Comparison of ENCODE assay signal across 8 mouse cellular contexts in the genomic region with DNA sequence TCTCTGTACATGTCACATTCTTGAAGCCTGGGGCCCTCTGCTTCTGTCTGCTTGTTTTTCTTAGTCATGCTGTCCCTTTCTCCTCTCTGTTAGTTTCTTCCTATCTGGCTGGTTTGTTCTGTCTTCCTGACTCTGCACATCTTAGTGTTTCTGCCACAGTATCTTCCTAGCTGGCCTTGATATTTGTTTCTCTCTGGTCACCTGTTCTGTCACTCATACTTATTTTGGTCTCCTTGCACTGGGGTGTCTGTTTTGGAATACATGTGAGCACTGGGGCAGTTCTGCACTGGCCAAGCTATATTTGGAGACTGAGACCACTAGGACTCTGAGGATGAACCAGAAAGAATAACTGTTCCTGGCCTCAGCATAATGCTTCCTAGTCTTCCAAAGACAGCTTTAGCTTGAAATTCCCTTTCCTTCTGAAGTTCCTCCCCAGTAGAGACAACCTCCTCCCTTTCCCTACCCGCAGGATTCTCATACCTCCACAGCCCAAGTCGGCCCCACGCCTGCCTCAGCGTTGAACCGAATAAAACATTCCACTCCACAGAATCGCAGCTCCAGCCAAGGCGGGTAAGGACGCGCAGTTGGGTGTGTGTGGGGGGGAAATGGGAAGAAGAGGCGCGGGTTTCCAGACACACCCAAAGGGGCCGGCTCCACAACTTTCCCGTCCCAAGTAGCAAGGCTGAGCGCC. TPM values are rescaled to one million over a fixed set of nuclear protein-coding genes. Genes with fewer than 3 reads are reported as not detected.
DNase-seq lines count a peak whose midpoint lies in the region; ATAC-seq and TF ChIP-seq lines count a peak whose summit lies in the region.

No protein-coding gene starts in this region.

- TF ChIP-seq EP300 in MEL (IDR thresholded peaks at IDR 0.05; ENCODE audit: low read depth in 1 of 2, low read length in 2 of 2): no peak

- peak overlapping the region; percentile 93 for H3K27ac ChIP-seq in heart, embryonic 16.5 days (ENCODE audit: low read length)
- peak overlapping the region; percentile 71 for H3K27ac ChIP-seq in MEL (ENCODE audit: control insufficient read depth, low read depth, low read length)
- no peak overlapping the region for H3K27ac ChIP-seq in hindbrain, embryonic 11.5 days (ENCODE audit: low read depth, low read length)
- H3K27ac ChIP-seq in midbrain, embryonic 10.5 days (replicated peaks): peak overlapping the region; percentile 84

- H3K36me3 ChIP-seq in heart, embryonic 16.5 days (ENCODE audit: control insufficient read depth, insufficient read depth): no peaks in the 10 kb centered on the region
- peaks cover 0 to 13% of the 10 kb centered on the region in 2 experiments; a peak in 3 of 4 replicates for H3K36me3 ChIP-seq in MEL (ENCODE audit: control insufficient read depth in 1 of 2, insufficient read depth in 2 of 2, low read length in 2 of 2)
- H3K36me3 ChIP-seq in hindbrain, embryonic 11.5 days (ENCODE audit: control insufficient read depth, insufficient read depth, low read length): no peaks in the 10 kb centered on the region
- H3K36me3 ChIP-seq in midbrain, embryonic 10.5 days: 0 out of 2 replicates have a peak, but pooled peaks cover 1% of the 10 kb centered on the region

- DNase-seq in heart, postnatal 25 days (ENCODE audit: low spot score): no peak
- DNase-seq in MEL (ENCODE audit: low read depth, low spot score): peak; percentile 40
- no peak for DNase-seq in hindbrain, embryonic 11.5 days (ENCODE audit: low spot score)
- DNase-seq in midbrain, embryonic 10.5 days (ENCODE audit: low spot score): no peak
- DNase-seq in embryo, embryonic 10 days (ENCODE audit: low spot score): no peak
- DNase-seq in retina, postnatal 1 day: no peak
- no peak for DNase-seq in left cerebral cortex, postnatal 25 days (ENCODE audit: low spot score in 2 of 2)

- H3K9me3 ChIP-seq in heart, embryonic 16.5 days (replicated peaks; ENCODE audit: control insufficient read depth, low read length): no peaks in the 10 kb centered on the region
- H3K9me3 ChIP-seq in MEL (replicated peaks; ENCODE audit: insufficient read depth, low read length): no peaks in the 10 kb centered on the region
- H3K9me3 ChIP-seq in hindbrain, embryonic 11.5 days (ENCODE audit: control insufficient read depth, low read length): no peaks in the 10 kb centered on the region
- no peaks in the 10 kb centered on the region for H3K9me3 ChIP-seq in midbrain, embryonic 10.5 days (replicated peaks)

- 8% methylated on average over 13 of the region's 14 CpGs for WGBS in heart, embryonic 16.5 days
- WGBS in hindbrain, embryonic 11.5 days: 21% methylated on average over 14 of the region's 14 CpGs
- WGBS in midbrain, embryonic 10.5 days: 16% methylated on average over 14 of the region's 14 CpGs

- no peak for TF ChIP-seq CTCF in MEL (IDR thresholded peaks at IDR 0.05 in 2 of 3, conservative IDR thresholded peaks at IDR 0.05 in 1 of 3; ENCODE audit: control insufficient read depth in 1 of 3, insufficient read depth in 1 of 3, low read depth in 2 of 3, low read length in 3 of 3, poor library complexity in 1 of 3, severe bottlenecking in 1 of 3)

- H3K4me1 ChIP-seq in heart, embryonic 16.5 days (ENCODE audit: control insufficient read depth, insufficient read depth, low read length): peaks cover 3% of the 10 kb centered on the region; the same call in 1 of the 2 replicates
- peaks cover 0 to 13% of the 10 kb centered on the region in 2 experiments; a peak in 2 of 4 replicates for H3K4me1 ChIP-seq in MEL (ENCODE audit: control insufficient read depth in 1 of 2, insufficient read depth in 2 of 2, low read length in 2 of 2)
- H3K4me1 ChIP-seq in hindbrain, embryonic 11.5 days (replicated peaks; ENCODE audit: control insufficient read depth, insufficient read depth, low read length): no peaks in the 10 kb centered on the region
- H3K4me1 ChIP-seq in midbrain, embryonic 10.5 days: peaks cover 20% of the 10 kb centered on the region

- no peak for TF ChIP-seq RAD21 in MEL (IDR thresholded peaks at IDR 0.05; ENCODE audit: low read depth, low read length)

- H3K27me3 ChIP-seq in heart, embryonic 16.5 days (ENCODE audit: control insufficient read depth, insufficient read depth, low read length): no peaks in the 10 kb centered on the region
- H3K27me3 ChIP-seq in MEL (ENCODE audit: control insufficient read depth in 1 of 2, insufficient read depth in 2 of 2, low read length in 2 of 2): no peaks in the 10 kb centered on the region
- H3K27me3 ChIP-seq in hindbrain, embryonic 11.5 days (ENCODE audit: control insufficient read depth, insufficient read depth, low read length): no peaks in the 10 kb centered on the region
- no peaks in the 10 kb centered on the region for H3K27me3 ChIP-seq in midbrain, embryonic 10.5 days (ENCODE audit: low read depth, poor library complexity, severe bottlenecking)

- peak in 1 of 2 experiments; percentile 57; a peak in 1 of 4 replicates for TF ChIP-seq POLR2A in MEL (IDR thresholded peaks at IDR 0.05; ENCODE audit: control insufficient read depth in 1 of 2, insufficient read depth in 1 of 2, low read depth in 1 of 2, low read length in 2 of 2, poor library complexity in 1 of 2)

- H3K4me2 ChIP-seq in heart, embryonic 16.5 days (ENCODE audit: low read depth, low read length): peak overlapping the region; percentile 79
- H3K4me2 ChIP-seq in hindbrain, embryonic 11.5 days (replicated peaks; ENCODE audit: low read depth, low read length): peak overlapping the region; percentile 45

- peak overlapping the region; percentile 72 for H3K9ac ChIP-seq in heart, embryonic 16.5 days (ENCODE audit: low read length)
- peak overlapping the region; percentile 85 for H3K9ac ChIP-seq in MEL (ENCODE audit: control insufficient read depth, low read depth, low read length, poor library complexity, severe bottlenecking)
- peak overlapping the region; percentile 64; the same call in 1 of the 2 replicates for H3K9ac ChIP-seq in hindbrain, embryonic 11.5 days (ENCODE audit: low read depth, low read length)

- intact Hi-C loops in heart, postnatal 25 days (cut with DNase I): no loop called here
- intact Hi-C loops in left cerebral cortex, postnatal 25 days (cut with DNase I): no loop called here

- peaks cover 13% of the 10 kb centered on the region for H3K79me2 ChIP-seq in MEL (ENCODE audit: control insufficient read depth, insufficient read depth, low read length, poor library complexity)

- 0 out of 2 replicates have a peak, but pooled peaks have one; percentile 13 for ATAC-seq in heart, embryonic 16.5 days (replicated peaks; ENCODE audit: extremely low read depth, insufficient read depth, low FRiP score)
- no peak for ATAC-seq in hindbrain, embryonic 11.5 days (ENCODE audit: low FRiP score)

- peak overlapping the region; percentile 67 for H3K4me3 ChIP-seq in heart, embryonic 16.5 days (ENCODE audit: low read length)
- peak overlapping the region; percentile 76 to 83 for H3K4me3 ChIP-seq in MEL (ENCODE audit: control insufficient read depth in 1 of 2, insufficient read depth in 1 of 2, low read depth in 2 of 2, low read length in 2 of 2)
- peak overlapping the region; percentile 43 for H3K4me3 ChIP-seq in hindbrain, embryonic 11.5 days (ENCODE audit: low read depth, low read length)
- H3K4me3 ChIP-seq in midbrain, embryonic 10.5 days: peak overlapping the region; percentile 64

RNA-seq across cellular contexts. Expression of a gene that starts 0.5 kb away (rescaled TPM):
- polyA plus RNA-seq in heart, embryonic 16.5 days (2015; fragmentation: Nextera tagmentation; extraction: Ambion mirVana): 77.6 and 87.9 TPM in 2 replicates
- 10 to 100 TPM; 42.1 to 45.2 TPM for total RNA-seq in heart, postnatal 25 days (2021)
- total RNA-seq in MEL (2012; rRNA removed): 26.1 and 28.0 TPM in 2 replicates
- polyA plus RNA-seq in MEL (2012; ENCODE audit: insufficient read depth in 1 of 2, insufficient read length in 2 of 2, low read depth in 1 of 2, low replicate concordance in 2 of 2, missing spikeins in 1 of 2): 10 to 100 TPM in 1 of 2 experiments, not detected in 1; 34.1 TPM
- 57.0 and 58.3 TPM in 2 replicates for polyA plus RNA-seq in hindbrain, embryonic 11.5 days (2014; fragmentation: Nextera tagmentation; extraction: Ambion mirVana)
- polyA plus RNA-seq in midbrain, embryonic 10.5 days (2016; fragmentation: Nextera tagmentation; extraction: Ambion mirVana): 75.7 and 77.9 TPM in 2 replicates
- total RNA-seq in left cerebral cortex, postnatal 25 days (2021): 10 to 100 TPM; 48.5 to 55.5 TPM

RNA-seq across cellular contexts. Expression of a gene that starts 1.0 kb away (rescaled TPM):
- polyA plus RNA-seq in heart, embryonic 16.5 days (2015; fragmentation: Nextera tagmentation; extraction: Ambion mirVana): 15.7 and 17.3 TPM in 2 replicates
- 10 to 100 TPM; 13.2 to 17.5 TPM for total RNA-seq in heart, postnatal 25 days (2021)
- total RNA-seq in MEL (2012; rRNA removed): 5.0 and 5.6 TPM in 2 replicates
- polyA plus RNA-seq in MEL (2012; ENCODE audit: insufficient read depth in 1 of 2, insufficient read length in 2 of 2, low read depth in 1 of 2, low replicate concordance in 2 of 2, missing spikeins in 1 of 2): 1 to 10 TPM in 1 of 2 experiments, not detected in 1; 9.5 TPM
- polyA plus RNA-seq in hindbrain, embryonic 11.5 days (2014; fragmentation: Nextera tagmentation; extraction: Ambion mirVana): 4.5 TPM in 2 replicates
- polyA plus RNA-seq in midbrain, embryonic 10.5 days (2016; fragmentation: Nextera tagmentation; extraction: Ambion mirVana): 3.7 and 4.1 TPM in 2 replicates
- 1 to 10 TPM; 2.1 to 2.3 TPM for total RNA-seq in left cerebral cortex, postnatal 25 days (2021)

RNA-seq across cellular contexts. Expression of a gene that starts 10.6 kb away (rescaled TPM):
- polyA plus RNA-seq in heart, embryonic 16.5 days (2015; fragmentation: Nextera tagmentation; extraction: Ambion mirVana): 368 and 465 TPM in 2 replicates
- 100 to 1,000 TPM; 217 to 221 TPM for total RNA-seq in heart, postnatal 25 days (2021)
- 3,229 and 3,230 TPM in 2 replicates for total RNA-seq in MEL (2012; rRNA removed)
- polyA plus RNA-seq in MEL (2012; ENCODE audit: insufficient read depth in 1 of 2, insufficient read length in 2 of 2, low read depth in 1 of 2, low replicate concordance in 2 of 2, missing spikeins in 1 of 2): 100 to 1,000 TPM in 1 of 2 experiments, not detected in 1; 232 TPM
- polyA plus RNA-seq in hindbrain, embryonic 11.5 days (2014; fragmentation: Nextera tagmentation; extraction: Ambion mirVana): 724 and 770 TPM in 2 replicates
- 711 and 801 TPM in 2 replicates for polyA plus RNA-seq in midbrain, embryonic 10.5 days (2016; fragmentation: Nextera tagmentation; extraction: Ambion mirVana)
- 100 to 1,000 TPM; 137 to 162 TPM for total RNA-seq in left cerebral cortex, postnatal 25 days (2021)

RNA-seq across cellular contexts. Expression of a gene that starts 15.7 kb away (rescaled TPM):
- 126 and 131 TPM in 2 replicates for polyA plus RNA-seq in heart, embryonic 16.5 days (2015; fragmentation: Nextera tagmentation; extraction: Ambion mirVana)
- 100 to 1,000 TPM; 128 to 139 TPM for total RNA-seq in heart, postnatal 25 days (2021)
- total RNA-seq in MEL (2012; rRNA removed): 31.7 and 41.6 TPM in 2 replicates
- 100 to 1,000 TPM in 1 of 2 experiments, 10 to 100 TPM in 1; 75.5 to 355 TPM for polyA plus RNA-seq in MEL (2012; ENCODE audit: insufficient read depth in 1 of 2, insufficient read length in 2 of 2, low read depth in 1 of 2, low replicate concordance in 2 of 2, missing spikeins in 1 of 2)
- 91.7 and 121 TPM in 2 replicates for polyA plus RNA-seq in hindbrain, embryonic 11.5 days (2014; fragmentation: Nextera tagmentation; extraction: Ambion mirVana)
- polyA plus RNA-seq in midbrain, embryonic 10.5 days (2016; fragmentation: Nextera tagmentation; extraction: Ambion mirVana): 89.8 and 111 TPM in 2 replicates
- 100 to 1,000 TPM; 360 to 380 TPM for total RNA-seq in left cerebral cortex, postnatal 25 days (2021)

RNA-seq across cellular contexts. Expression of a gene that starts 23.6 kb away (rescaled TPM):
- 144 and 150 TPM in 2 replicates for polyA plus RNA-seq in heart, embryonic 16.5 days (2015; fragmentation: Nextera tagmentation; extraction: Ambion mirVana)
- total RNA-seq in heart, postnatal 25 days (2021): 10 to 100 TPM; 71.4 to 80.9 TPM
- total RNA-seq in MEL (2012; rRNA removed): 5.2 and 6.4 TPM in 2 replicates
- 10 to 100 TPM in 1 of 2 experiments, not detected in 1; 24.5 TPM for polyA plus RNA-seq in MEL (2012; ENCODE audit: insufficient read depth in 1 of 2, insufficient read length in 2 of 2, low read depth in 1 of 2, low replicate concordance in 2 of 2, missing spikeins in 1 of 2)
- polyA plus RNA-seq in hindbrain, embryonic 11.5 days (2014; fragmentation: Nextera tagmentation; extraction: Ambion mirVana): 490 and 535 TPM in 2 replicates
- 310 and 448 TPM in 2 replicates for polyA plus RNA-seq in midbrain, embryonic 10.5 days (2016; fragmentation: Nextera tagmentation; extraction: Ambion mirVana)
- 100 to 1,000 TPM; 603 to 616 TPM for total RNA-seq in left cerebral cortex, postnatal 25 days (2021)
